23 mouse cellular contexts compared by ENCODE assay signal in genomic region chr2:3940786-3941185, GRCm38 (mm10).
"Had no signal": no experiment of that assay in that cellular context is flagged by ENCODE, and none has a peak within 500 bp of the region (broad histone marks: within the 10 kb centered on the region; RNA-seq: fewer than 3 reads in every experiment).

No protein-coding gene starts in this region.

- H3K4me2 ChIP-seq: heart, embryonic 12.5 days; hindbrain, embryonic 12.5 days; hindbrain, embryonic 14.5 days; intestine, embryonic 15.5 days; limb, embryonic 12.5 days; liver, embryonic 11.5 days; liver, embryonic 13.5 days; liver, embryonic 15.5 days had no signal

- ATAC-seq: hindbrain, embryonic 16.5 days; inflammation-experienced regulatory T-cells, adult 6 months; intestine, embryonic 15.5 days; intestine, postnatal 0 days had no signal

- DNase-seq: gastrocnemius, adult 2 months; gastrocnemius, postnatal 10 days; gastrocnemius, postnatal 25 days; heart, postnatal 10 days; heart, postnatal 4 days; kidney, adult 18-20 months; liver; liver, embryonic 13.5 days had no signal

- H3K4me1 ChIP-seq: heart, embryonic 10.5 days; heart, embryonic 12.5 days; hindbrain, embryonic 10.5 days; hindbrain, embryonic 12.5 days; intestine, embryonic 15.5 days; limb, embryonic 10.5 days; limb, embryonic 12.5 days; liver, embryonic 13.5 days; liver, embryonic 15.5 days had no signal

- H3K36me3 ChIP-seq: heart, embryonic 10.5 days; heart, embryonic 12.5 days; hindbrain, embryonic 10.5 days; hindbrain, embryonic 12.5 days; intestine, embryonic 15.5 days; limb, embryonic 10.5 days; limb, embryonic 12.5 days; liver, embryonic 13.5 days; liver, embryonic 15.5 days had no signal

- H3K9me3 ChIP-seq: heart, embryonic 10.5 days; heart, embryonic 12.5 days; hindbrain, embryonic 10.5 days; hindbrain, embryonic 12.5 days; intestine, embryonic 15.5 days; limb, embryonic 10.5 days; limb, embryonic 12.5 days; liver, embryonic 13.5 days; liver, embryonic 15.5 days had no signal

- H3K27ac ChIP-seq: gastrocnemius, adult 2 months; heart, embryonic 10.5 days; hindbrain, embryonic 10.5 days; hindbrain, embryonic 12.5 days; hindbrain, embryonic 14.5 days; intestine, embryonic 15.5 days; layer of hippocampus, adult 2 months; left cerebral cortex, adult 2 months; limb, embryonic 10.5 days; limb, embryonic 12.5 days; liver, embryonic 13.5 days; liver, embryonic 15.5 days had no signal

- H3K27me3 ChIP-seq: heart, embryonic 12.5 days; hindbrain, embryonic 12.5 days; intestine, embryonic 15.5 days; limb, embryonic 12.5 days; liver, embryonic 13.5 days; liver, embryonic 15.5 days had no signal

- H3K9ac ChIP-seq: heart, embryonic 12.5 days; hindbrain, embryonic 12.5 days; hindbrain, embryonic 14.5 days; intestine, embryonic 15.5 days; limb, embryonic 12.5 days; liver, embryonic 13.5 days; liver, embryonic 15.5 days had no signal

- H3K4me3 ChIP-seq: gastrocnemius, adult 2 months; heart, embryonic 10.5 days; heart, embryonic 12.5 days; hindbrain, embryonic 10.5 days; hindbrain, embryonic 12.5 days; intestine, embryonic 15.5 days; layer of hippocampus, adult 2 months; left cerebral cortex, adult 2 months; limb, embryonic 10.5 days; limb, embryonic 12.5 days; liver, embryonic 13.5 days; liver, embryonic 15.5 days had no signal
